Mouse (Mus musculus): ENCODE measurements around the gene Icmt. TPM values are rescaled to one million over a fixed set of nuclear protein-coding genes. Genes with fewer than 3 reads are reported as not detected.
A peak's percentile ranks its signal among the peaks of the same experiment; 100 is the strongest.

The Icmt gene
- polyA plus RNA-seq, 1 experiment from 2014 or later = 20.7 TPM

GRCm38 (mm10) chr4:152273191-152273590, 23.8 kb upstream of the Icmt start:
- WGBS = 24% methylated on average over 3 of the region's 3 CpGs
- Histone ChIP-seq H3K4me3 (replicated peaks; ENCODE audit: low read length) (no peak overlapping the region), H3K9ac (replicated peaks; ENCODE audit: low read depth, low read length) (no peak overlapping the region), H3K27me3 (replicated peaks; ENCODE audit: control insufficient read depth, insufficient read depth, low read length) (peaks cover 12% of the 10 kb centered on the region), H3K4me1 (replicated peaks; ENCODE audit: control insufficient read depth, insufficient read depth, low read length) (peaks cover 14% of the 10 kb centered on the region), H3K4me2 (ENCODE audit: low read length) (no peak overlapping the region), H3K36me3 (ENCODE audit: control insufficient read depth, insufficient read depth) (no peaks in the 10 kb centered on the region), H3K27ac (ENCODE audit: low read length) (no peak overlapping the region), H3K9me3 (ENCODE audit: control insufficient read depth, low read length) (no peaks in the 10 kb centered on the region)
- ATAC-seq = no peak

- Histone ChIP-seq H3K4me2 (ENCODE audit: low read length) (peak within 1 kb of the TSS; percentile 88), H3K9ac (replicated peaks; ENCODE audit: low read depth, low read length) (peak within 1 kb of the TSS; percentile 56), H3K27me3 (replicated peaks; ENCODE audit: control insufficient read depth, insufficient read depth, low read length) (peaks cover 12% of the 10 kb centered on the region), H3K9me3 (ENCODE audit: control insufficient read depth, low read length) (no peaks in the 10 kb centered on the region), H3K36me3 (ENCODE audit: control insufficient read depth, insufficient read depth) (no peaks in the 10 kb centered on the region), H3K27ac (ENCODE audit: low read length) (peak within 1 kb of the TSS; percentile 44; the same call in 1 of the 2 replicates), H3K4me3 (replicated peaks; ENCODE audit: low read length) (peak within 1 kb of the TSS; percentile 47), H3K4me1 (replicated peaks; ENCODE audit: control insufficient read depth, insufficient read depth, low read length) (peaks cover 14% of the 10 kb centered on the region)
- peak; percentile 55 for ATAC-seq
- 1% methylated on average over 31 of the region's 48 CpGs for WGBS
Observed at GRCm38 (mm10) chr4:152273621-152274236, 23.3 kb upstream of the Icmt start, which contains the start of gene Gpr153. Gene Gpr153, plus strand, starts transcription at chr4:152274232.

- H3K4me2 ChIP-seq (ENCODE audit: low read length) = peak overlapping the region; percentile 88
- H3K9ac ChIP-seq (replicated peaks; ENCODE audit: low read depth, low read length) = peak overlapping the region; percentile 56
- peak overlapping the region; percentile 47 for H3K4me3 ChIP-seq (replicated peaks; ENCODE audit: low read length)
- peaks cover 12% of the 10 kb centered on the region for H3K27me3 ChIP-seq (replicated peaks; ENCODE audit: control insufficient read depth, insufficient read depth, low read length)
- no peak overlapping the region for H3K27ac ChIP-seq (ENCODE audit: low read length)
- H3K9me3 ChIP-seq (ENCODE audit: control insufficient read depth, low read length) = no peaks in the 10 kb centered on the region
- peaks cover 14% of the 10 kb centered on the region for H3K4me1 ChIP-seq (replicated peaks; ENCODE audit: control insufficient read depth, insufficient read depth, low read length)
- WGBS = 3% methylated on average over 20 of the region's 20 CpGs
- no peaks in the 10 kb centered on the region for H3K36me3 ChIP-seq (ENCODE audit: control insufficient read depth, insufficient read depth)
- ATAC-seq = peak; percentile 36; the same call in 1 of the 2 replicates
Observed at GRCm38 (mm10) chr4:152274681-152275131, 22.3 kb upstream of the Icmt start.

- peaks cover 14% of the 10 kb centered on the region for H3K4me1 ChIP-seq (replicated peaks; ENCODE audit: control insufficient read depth, insufficient read depth, low read length)
- no peak overlapping the region for H3K4me2 ChIP-seq (ENCODE audit: low read length)
- H3K36me3 ChIP-seq (ENCODE audit: control insufficient read depth, insufficient read depth) = no peaks in the 10 kb centered on the region
- ATAC-seq = no peak
- H3K27ac ChIP-seq (ENCODE audit: low read length) = no peak overlapping the region
- H3K9ac ChIP-seq (replicated peaks; ENCODE audit: low read depth, low read length) = no peak overlapping the region
- 51% methylated on average over 10 of the region's 10 CpGs for WGBS
- H3K9me3 ChIP-seq (ENCODE audit: control insufficient read depth, low read length) = no peaks in the 10 kb centered on the region
- H3K27me3 ChIP-seq (replicated peaks; ENCODE audit: control insufficient read depth, insufficient read depth, low read length) = peaks cover 24% of the 10 kb centered on the region
- H3K4me3 ChIP-seq (replicated peaks; ENCODE audit: low read length) = no peak overlapping the region
Observed at GRCm38 (mm10) chr4:152276389-152277347, 20.4 kb upstream of the Icmt start.

GRCm38 (mm10) chr4:152277916-152278315, 19.1 kb upstream of the Icmt start:
- WGBS = 72% methylated on average over 2 of the region's 2 CpGs
- no peak for ATAC-seq
- Histone ChIP-seq H3K4me3 (replicated peaks; ENCODE audit: low read length) (no peak overlapping the region), H3K27me3 (replicated peaks; ENCODE audit: control insufficient read depth, insufficient read depth, low read length) (peaks cover 34% of the 10 kb centered on the region), H3K36me3 (ENCODE audit: control insufficient read depth, insufficient read depth) (no peaks in the 10 kb centered on the region), H3K4me2 (ENCODE audit: low read length) (no peak overlapping the region), H3K9me3 (ENCODE audit: control insufficient read depth, low read length) (no peaks in the 10 kb centered on the region), H3K9ac (replicated peaks; ENCODE audit: low read depth, low read length) (no peak overlapping the region), H3K27ac (ENCODE audit: low read length) (no peak overlapping the region), H3K4me1 (replicated peaks; ENCODE audit: control insufficient read depth, insufficient read depth, low read length) (peaks cover 17% of the 10 kb centered on the region)

GRCm38 (mm10) chr4:152278986-152279385, 18.0 kb upstream of the Icmt start:
- H3K36me3 ChIP-seq (ENCODE audit: control insufficient read depth, insufficient read depth) = no peaks in the 10 kb centered on the region
- peaks cover 41% of the 10 kb centered on the region for H3K27me3 ChIP-seq (replicated peaks; ENCODE audit: control insufficient read depth, insufficient read depth, low read length)
- H3K27ac ChIP-seq (ENCODE audit: low read length) = no peak overlapping the region
- no peak overlapping the region for H3K9ac ChIP-seq (replicated peaks; ENCODE audit: low read depth, low read length)
- H3K4me1 ChIP-seq (replicated peaks; ENCODE audit: control insufficient read depth, insufficient read depth, low read length) = peaks cover 20% of the 10 kb centered on the region
- no peaks in the 10 kb centered on the region for H3K9me3 ChIP-seq (ENCODE audit: control insufficient read depth, low read length)
- 81% methylated on average over 23 of the region's 23 CpGs for WGBS
- no peak overlapping the region for H3K4me2 ChIP-seq (ENCODE audit: low read length)
- H3K4me3 ChIP-seq (replicated peaks; ENCODE audit: low read length) = no peak overlapping the region
- ATAC-seq = 0 out of 2 replicates have a peak, but pooled peaks have one; percentile 7

GRCm38 (mm10) chr4:152281601-152282000, 15.4 kb upstream of the Icmt start:
- H3K27me3 ChIP-seq (replicated peaks; ENCODE audit: control insufficient read depth, insufficient read depth, low read length) = peaks cover 55% of the 10 kb centered on the region
- H3K36me3 ChIP-seq (ENCODE audit: control insufficient read depth, insufficient read depth) = no peaks in the 10 kb centered on the region
- ATAC-seq = no peak

GRCm38 (mm10) chr4:152282721-152283120, 14.3 kb upstream of the Icmt start:
- Histone ChIP-seq H3K4me2 (ENCODE audit: low read length) (peak overlapping the region; percentile 64), H3K4me3 (replicated peaks; ENCODE audit: low read length) (peak overlapping the region; percentile 42), H3K4me1 (replicated peaks; ENCODE audit: control insufficient read depth, insufficient read depth, low read length) (peaks cover 28% of the 10 kb centered on the region), H3K27ac (ENCODE audit: low read length) (no peak overlapping the region), H3K9me3 (ENCODE audit: control insufficient read depth, low read length) (no peaks in the 10 kb centered on the region), H3K36me3 (ENCODE audit: control insufficient read depth, insufficient read depth) (no peaks in the 10 kb centered on the region), H3K9ac (replicated peaks; ENCODE audit: low read depth, low read length) (no peak overlapping the region), H3K27me3 (replicated peaks; ENCODE audit: control insufficient read depth, insufficient read depth, low read length) (peaks cover 65% of the 10 kb centered on the region)
- WGBS = 13% methylated on average over 33 of the region's 34 CpGs
- no peak for ATAC-seq

More at GRCm38 (mm10) chr4:152281601-152282000, 15.4 kb upstream of the Icmt start:
- H3K9me3 ChIP-seq (ENCODE audit: control insufficient read depth, low read length) = no peaks in the 10 kb centered on the region
- no peak overlapping the region for H3K4me3 ChIP-seq (replicated peaks; ENCODE audit: low read length)
- H3K4me1 ChIP-seq (replicated peaks; ENCODE audit: control insufficient read depth, insufficient read depth, low read length) = peaks cover 17% of the 10 kb centered on the region
- WGBS = 59% methylated on average over 15 of the region's 15 CpGs
- no peak overlapping the region for H3K9ac ChIP-seq (replicated peaks; ENCODE audit: low read depth, low read length)
- H3K4me2 ChIP-seq (ENCODE audit: low read length) = no peak overlapping the region
- no peak overlapping the region for H3K27ac ChIP-seq (ENCODE audit: low read length)

Data from forebrain, embryonic 16.5 days (tissue).